Mouse (Mus musculus): ENCODE results near the gene Sox5. TPM values are rescaled to one million over a fixed set of nuclear protein-coding genes. Genes with fewer than 3 reads are reported as not detected.

Sox5 gene
- polyA plus RNA-seq, 1 experiment from 2014 or later: 54.7 TPM

GRCm38 (mm10) chr6:144387539-144388255 lies 394.1 kb downstream of the Sox5 start:
- WGBS: 83% methylated on average over 17 of the region's 17 CpGs
- no peak for ATAC-seq (ENCODE audit: insufficient number of reproducible peaks, low FRiP score, low TSS enrichment, low read depth)
- H3K36me3 ChIP-seq (ENCODE audit: control insufficient read depth, insufficient read depth, low read length): no peaks in the 10 kb centered on the region
- no peak overlapping the region for H3K9ac ChIP-seq (ENCODE audit: low read length)
- H3K27ac ChIP-seq (replicated peaks; ENCODE audit: low read depth, low read length): no peak overlapping the region
- H3K4me3 ChIP-seq (ENCODE audit: low read depth, low read length): no peak overlapping the region
- H3K9me3 ChIP-seq (ENCODE audit: control insufficient read depth, low read length): no peaks in the 10 kb centered on the region
- H3K27me3 ChIP-seq (ENCODE audit: control insufficient read depth, insufficient read depth, low read length): no peaks in the 10 kb centered on the region
- H3K4me1 ChIP-seq (ENCODE audit: control insufficient read depth, insufficient read depth, low read length): no peaks in the 10 kb centered on the region
- DNase-seq (ENCODE audit: low spot score): no peak
- no peak overlapping the region for H3K4me2 ChIP-seq (ENCODE audit: low read depth, severe bottlenecking)

GRCm38 (mm10) chr6:144380641-144381040 lies 401.1 kb downstream of the Sox5 start:
- Histone ChIP-seq H3K4me1 (ENCODE audit: control insufficient read depth, insufficient read depth, low read length) (no peaks in the 10 kb centered on the region), H3K4me3 (ENCODE audit: low read depth, low read length) (no peak overlapping the region), H3K27ac (replicated peaks; ENCODE audit: low read depth, low read length) (no peak overlapping the region), H3K27me3 (ENCODE audit: control insufficient read depth, insufficient read depth, low read length) (no peaks in the 10 kb centered on the region), H3K36me3 (ENCODE audit: control insufficient read depth, insufficient read depth, low read length) (no peaks in the 10 kb centered on the region), H3K4me2 (ENCODE audit: low read depth, severe bottlenecking) (no peak overlapping the region), H3K9me3 (ENCODE audit: control insufficient read depth, low read length) (no peaks in the 10 kb centered on the region), H3K9ac (ENCODE audit: low read length) (no peak overlapping the region)
- 87% methylated on average over 6 of the region's 6 CpGs for WGBS
- DNase-seq (ENCODE audit: low spot score): no peak
- no peak for ATAC-seq (ENCODE audit: insufficient number of reproducible peaks, low FRiP score, low TSS enrichment, low read depth)

- no peak overlapping the region for H3K4me2 ChIP-seq (ENCODE audit: low read depth, severe bottlenecking)
- ATAC-seq (ENCODE audit: insufficient number of reproducible peaks, low FRiP score, low TSS enrichment, low read depth): no peak
- H3K36me3 ChIP-seq (ENCODE audit: control insufficient read depth, insufficient read depth, low read length): no peaks in the 10 kb centered on the region
- no peaks in the 10 kb centered on the region for H3K27me3 ChIP-seq (ENCODE audit: control insufficient read depth, insufficient read depth, low read length)
- no peak overlapping the region for H3K4me3 ChIP-seq (ENCODE audit: low read depth, low read length)
- H3K4me1 ChIP-seq (ENCODE audit: control insufficient read depth, insufficient read depth, low read length): no peaks in the 10 kb centered on the region
- no peaks in the 10 kb centered on the region for H3K9me3 ChIP-seq (ENCODE audit: control insufficient read depth, low read length)
- H3K9ac ChIP-seq (ENCODE audit: low read length): no peak overlapping the region
- DNase-seq (ENCODE audit: low spot score): no peak
- WGBS: 91% methylated on average over 15 of the region's 15 CpGs
- H3K27ac ChIP-seq (replicated peaks; ENCODE audit: low read depth, low read length): no peak overlapping the region
Measured at GRCm38 (mm10) chr6:144380171-144380570, 401.6 kb downstream of the Sox5 start.

- WGBS: 94% methylated on average over 11 of the region's 11 CpGs
- H3K9me3 ChIP-seq (ENCODE audit: control insufficient read depth, low read length): no peaks in the 10 kb centered on the region
- no peak overlapping the region for H3K27ac ChIP-seq (replicated peaks; ENCODE audit: low read depth, low read length)
- H3K9ac ChIP-seq (ENCODE audit: low read length): no peak overlapping the region
- H3K4me2 ChIP-seq (ENCODE audit: low read depth, severe bottlenecking): no peak overlapping the region
- no peaks in the 10 kb centered on the region for H3K27me3 ChIP-seq (ENCODE audit: control insufficient read depth, insufficient read depth, low read length)
- DNase-seq (ENCODE audit: low spot score): no peak
- no peak overlapping the region for H3K4me3 ChIP-seq (ENCODE audit: low read depth, low read length)
- no peaks in the 10 kb centered on the region for H3K4me1 ChIP-seq (ENCODE audit: control insufficient read depth, insufficient read depth, low read length)
- ATAC-seq (ENCODE audit: insufficient number of reproducible peaks, low FRiP score, low TSS enrichment, low read depth): no peak
- H3K36me3 ChIP-seq (ENCODE audit: control insufficient read depth, insufficient read depth, low read length): no peaks in the 10 kb centered on the region
Measured at GRCm38 (mm10) chr6:144374810-144375209, 407.0 kb downstream of the Sox5 start.

GRCm38 (mm10) chr6:144370699-144371098 lies 411.1 kb downstream of the Sox5 start:
- no peak overlapping the region for H3K9ac ChIP-seq (ENCODE audit: low read length)
- 43% methylated on average over 10 of the region's 10 CpGs for WGBS
- ATAC-seq (ENCODE audit: insufficient number of reproducible peaks, low FRiP score, low TSS enrichment, low read depth): no peak
- H3K4me3 ChIP-seq (ENCODE audit: low read depth, low read length): no peak overlapping the region
- H3K9me3 ChIP-seq (ENCODE audit: control insufficient read depth, low read length): no peaks in the 10 kb centered on the region
- H3K4me1 ChIP-seq (ENCODE audit: control insufficient read depth, insufficient read depth, low read length): no peaks in the 10 kb centered on the region
- H3K27me3 ChIP-seq (ENCODE audit: control insufficient read depth, insufficient read depth, low read length): no peaks in the 10 kb centered on the region
- DNase-seq (ENCODE audit: low spot score): no peak
- H3K4me2 ChIP-seq (ENCODE audit: low read depth, severe bottlenecking): no peak overlapping the region
- H3K36me3 ChIP-seq (ENCODE audit: control insufficient read depth, insufficient read depth, low read length): no peaks in the 10 kb centered on the region
- H3K27ac ChIP-seq (replicated peaks; ENCODE audit: low read depth, low read length): no peak overlapping the region

GRCm38 (mm10) chr6:144367626-144368077 lies 414.1 kb downstream of the Sox5 start:
- Histone ChIP-seq H3K27me3 (ENCODE audit: control insufficient read depth, insufficient read depth, low read length) (no peaks in the 10 kb centered on the region), H3K4me3 (ENCODE audit: low read depth, low read length) (no peak overlapping the region), H3K36me3 (ENCODE audit: control insufficient read depth, insufficient read depth, low read length) (no peaks in the 10 kb centered on the region), H3K27ac (replicated peaks; ENCODE audit: low read depth, low read length) (no peak overlapping the region), H3K4me1 (ENCODE audit: control insufficient read depth, insufficient read depth, low read length) (no peaks in the 10 kb centered on the region), H3K4me2 (ENCODE audit: low read depth, severe bottlenecking) (no peak overlapping the region), H3K9me3 (ENCODE audit: control insufficient read depth, low read length) (no peaks in the 10 kb centered on the region), H3K9ac (ENCODE audit: low read length) (no peak overlapping the region)
- 78% methylated on average over 11 of the region's 11 CpGs for WGBS
- DNase-seq (ENCODE audit: low spot score): no peak
- no peak for ATAC-seq (ENCODE audit: insufficient number of reproducible peaks, low FRiP score, low TSS enrichment, low read depth)

GRCm38 (mm10) chr6:144361267-144362038 lies 420.3 kb downstream of the Sox5 start:
- no peak overlapping the region for H3K27ac ChIP-seq (replicated peaks; ENCODE audit: low read depth, low read length)
- DNase-seq (ENCODE audit: low spot score) (peak; percentile 44), ATAC-seq (ENCODE audit: insufficient number of reproducible peaks, low FRiP score, low TSS enrichment, low read depth) (no peak)
- no peaks in the 10 kb centered on the region for H3K9me3 ChIP-seq (ENCODE audit: control insufficient read depth, low read length)
- H3K4me3 ChIP-seq (ENCODE audit: low read depth, low read length): no peak overlapping the region
- 5% methylated on average over 5 of the region's 5 CpGs for WGBS
- no peak overlapping the region for H3K4me2 ChIP-seq (ENCODE audit: low read depth, severe bottlenecking)
- H3K4me1 ChIP-seq (ENCODE audit: control insufficient read depth, insufficient read depth, low read length): peaks cover 6% of the 10 kb centered on the region; the same call in 1 of the 2 replicates
- no peaks in the 10 kb centered on the region for H3K27me3 ChIP-seq (ENCODE audit: control insufficient read depth, insufficient read depth, low read length)
- no peak overlapping the region for H3K9ac ChIP-seq (ENCODE audit: low read length)
- H3K36me3 ChIP-seq (ENCODE audit: control insufficient read depth, insufficient read depth, low read length): no peaks in the 10 kb centered on the region

- WGBS: 92% methylated on average over 4 of the region's 4 CpGs
- no peaks in the 10 kb centered on the region for H3K27me3 ChIP-seq (ENCODE audit: control insufficient read depth, insufficient read depth, low read length)
- no peak overlapping the region for H3K4me3 ChIP-seq (ENCODE audit: low read depth, low read length)
- H3K4me1 ChIP-seq (ENCODE audit: control insufficient read depth, insufficient read depth, low read length): peaks cover 6% of the 10 kb centered on the region; the same call in 1 of the 2 replicates
- H3K4me2 ChIP-seq (ENCODE audit: low read depth, severe bottlenecking): no peak overlapping the region
- H3K9me3 ChIP-seq (ENCODE audit: control insufficient read depth, low read length): no peaks in the 10 kb centered on the region
- no peak for DNase-seq (ENCODE audit: low spot score)
- no peak overlapping the region for H3K27ac ChIP-seq (replicated peaks; ENCODE audit: low read depth, low read length)
- no peak for ATAC-seq (ENCODE audit: insufficient number of reproducible peaks, low FRiP score, low TSS enrichment, low read depth)
- no peaks in the 10 kb centered on the region for H3K36me3 ChIP-seq (ENCODE audit: control insufficient read depth, insufficient read depth, low read length)
- H3K9ac ChIP-seq (ENCODE audit: low read length): no peak overlapping the region
Measured at GRCm38 (mm10) chr6:144357081-144357480, 424.7 kb downstream of the Sox5 start.

Data from limb, embryonic 11.5 days (tissue).